Mouse (Mus musculus) heart, postnatal 36 days (tissue): ENCODE measurements around the gene Aldoart2. TPM values are rescaled to one million over a fixed set of nuclear protein-coding genes. Genes with fewer than 3 reads are reported as not detected.
"Not testable (repeated sequence)": the region's sequence is repeated elsewhere in the genome, so short reads cannot be mapped to it uniquely, and the experiment has no call there.

ENCODE experiments used
- DNase-seq, 2 experiments: peaks; one replicate each; pipeline ENCODE4 v3.0.0; 2021 to 2022
- intact Hi-C: fragments of 180-260 bp; cut with DNase I; formaldehyde crosslinking; loops from one replicate; pipeline ENCODE4 v1.15.1; 2025
- total RNA-seq, 2 experiments: library from RNA; stranded (reverse); gene quantifications; 2 replicates each; pipeline ENCODE4 v1.2.3; 2021

Gene Aldoart2
- not detected for total RNA-seq

DNA sequence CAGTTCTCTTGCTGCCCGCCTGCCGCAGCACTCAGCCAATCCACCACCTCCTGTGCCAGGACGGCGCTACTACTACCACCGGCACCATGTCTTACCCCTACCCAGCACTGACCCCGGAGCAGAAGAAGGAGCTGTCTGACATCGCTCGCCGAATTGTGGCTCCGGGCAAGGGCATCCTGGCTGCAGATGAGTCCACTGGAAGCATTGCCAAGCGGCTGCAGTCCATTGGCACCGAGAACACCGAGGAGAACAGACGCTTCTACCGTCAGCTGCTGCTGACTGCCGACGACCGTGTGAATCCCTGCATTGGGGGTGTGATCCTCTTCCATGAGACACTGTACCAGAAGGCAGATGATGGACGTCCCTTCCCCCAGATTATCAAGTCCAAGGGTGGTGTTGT lies at the start of gene Aldoart2:
TSS of gene Aldoart2 (plus strand) at position 34 of the 400 bp plus-strand sequence.
- no peak for DNase-seq
- intact Hi-C loops: no loop called here

DNA sequence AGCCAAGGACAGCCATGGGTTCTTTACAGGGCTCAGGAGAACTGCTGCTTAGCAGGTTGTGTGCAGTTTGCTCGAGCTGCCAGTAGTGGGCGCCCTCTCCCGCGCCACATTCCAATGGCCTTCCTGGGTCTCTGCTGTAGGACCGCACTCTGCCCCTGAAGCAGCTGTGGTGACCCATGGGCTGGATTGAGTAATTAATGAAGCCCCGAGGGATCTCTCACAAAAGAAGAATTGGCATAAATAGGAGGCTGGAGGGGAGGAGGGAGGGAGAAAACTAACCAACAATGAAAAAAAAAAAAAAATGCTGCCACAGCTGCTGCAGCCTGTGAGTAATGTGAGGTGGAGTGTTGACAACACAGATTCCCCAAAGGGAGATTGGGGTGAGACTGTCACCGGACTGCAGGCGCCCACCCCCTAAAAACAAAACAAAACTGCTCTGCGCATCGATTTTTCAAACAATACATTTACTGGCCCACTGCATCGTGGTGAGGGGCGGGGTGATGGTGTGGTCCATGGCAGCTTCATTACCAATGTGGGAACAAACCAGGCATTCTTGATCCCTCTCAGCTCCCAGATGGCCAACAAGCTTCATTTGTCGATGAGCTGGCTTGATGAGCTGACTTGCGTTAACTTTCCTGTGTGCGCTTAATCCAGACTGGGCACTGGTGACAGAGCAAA lies 46.8 kb upstream of the Aldoart2 start:
- intact Hi-C loops: no loop called here
- peak; percentile 37 to 58 for DNase-seq

DNA sequence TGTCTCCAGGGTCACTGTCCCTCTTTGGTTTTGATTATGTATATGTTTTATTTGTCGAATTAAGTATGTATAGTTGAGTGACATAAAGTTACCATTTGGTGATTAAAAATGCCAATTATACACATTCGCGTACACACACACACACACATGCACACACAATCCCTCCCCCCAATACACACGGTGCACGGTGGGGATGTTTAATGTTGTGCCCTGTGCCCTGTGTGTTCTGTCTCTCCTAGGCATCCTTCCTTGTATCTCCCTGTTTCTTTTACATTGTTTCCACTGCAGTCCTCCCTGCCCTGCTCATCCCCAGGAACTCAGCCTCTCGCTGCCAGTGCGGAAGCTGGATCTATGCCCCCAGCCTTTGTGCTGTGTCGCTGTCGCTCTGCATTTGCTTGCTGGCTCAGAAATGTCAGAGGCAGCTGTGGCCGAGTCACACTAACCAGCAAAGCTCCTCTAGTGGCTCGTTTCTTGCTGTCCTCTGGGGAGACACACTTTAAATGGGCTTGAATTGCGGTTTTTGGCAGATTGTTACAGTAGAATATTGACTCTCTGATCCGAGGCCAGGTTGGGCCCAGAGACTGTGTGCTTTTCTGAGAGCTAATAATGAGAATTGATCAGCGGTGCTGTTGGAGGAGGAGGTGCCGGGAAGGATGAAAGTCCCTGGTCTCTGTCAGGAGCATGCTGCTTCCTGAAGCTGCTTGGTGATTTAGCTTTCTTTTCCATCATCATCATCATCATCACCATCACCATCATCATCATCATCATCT lies 37.9 kb upstream of the Aldoart2 start:
- no peak for DNase-seq
- intact Hi-C loops: loop anchor here (10.0 kb wide), 1 partner anchor 198 kb away; no protein-coding TSS in a partner anchor

DNA sequence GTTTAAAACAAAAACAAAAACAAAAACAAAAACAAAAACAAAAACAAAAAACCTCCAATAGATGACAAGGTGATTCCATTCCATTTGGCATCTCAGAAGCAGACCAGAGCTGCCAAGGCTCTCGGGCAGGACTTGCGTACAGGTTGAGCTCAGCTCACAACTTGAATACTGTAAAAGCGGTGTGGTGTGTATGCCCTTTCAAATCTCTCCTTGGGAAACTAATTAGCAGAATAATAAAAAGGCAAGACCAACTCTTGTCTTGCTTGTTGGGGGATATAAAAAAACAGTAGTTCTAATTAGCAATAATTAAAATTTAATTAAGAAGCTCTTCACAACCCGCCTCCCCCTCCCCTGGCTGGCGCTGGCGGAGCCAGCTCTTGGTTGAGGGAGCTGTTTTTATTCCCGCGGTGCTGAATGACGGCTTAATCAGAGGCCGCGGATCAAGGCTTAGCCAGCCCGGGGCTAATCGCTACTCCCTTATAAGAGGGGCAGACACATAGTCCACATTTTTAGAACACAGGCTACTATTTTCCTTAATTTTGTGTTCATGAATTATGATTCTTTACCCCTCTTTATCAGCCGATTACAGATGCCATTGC lies 28.4 kb upstream of the Aldoart2 start:
- intact Hi-C loops: no loop called here
- DNase-seq: no peak

DNA sequence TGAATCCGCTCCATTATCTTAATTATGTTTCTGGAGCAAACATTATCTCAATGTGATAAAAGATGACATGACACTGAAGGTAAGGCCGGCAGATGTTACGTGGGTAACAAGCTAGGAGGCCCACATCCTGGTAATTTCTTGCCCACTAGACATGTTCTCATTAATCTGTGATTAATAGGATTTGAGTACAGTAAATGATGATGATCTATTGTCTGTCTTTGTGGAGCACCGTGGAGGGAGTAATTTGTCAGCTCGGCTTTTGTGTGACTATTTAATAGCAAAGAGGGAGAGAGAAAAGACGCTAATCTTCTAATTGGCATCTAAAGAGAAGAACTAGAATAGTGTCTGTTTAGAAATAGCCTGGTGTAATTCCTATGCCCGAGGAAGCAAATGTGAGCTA lies 27.3 kb upstream of the Aldoart2 start:
- intact Hi-C loops: no loop called here
- no peak for DNase-seq

DNA sequence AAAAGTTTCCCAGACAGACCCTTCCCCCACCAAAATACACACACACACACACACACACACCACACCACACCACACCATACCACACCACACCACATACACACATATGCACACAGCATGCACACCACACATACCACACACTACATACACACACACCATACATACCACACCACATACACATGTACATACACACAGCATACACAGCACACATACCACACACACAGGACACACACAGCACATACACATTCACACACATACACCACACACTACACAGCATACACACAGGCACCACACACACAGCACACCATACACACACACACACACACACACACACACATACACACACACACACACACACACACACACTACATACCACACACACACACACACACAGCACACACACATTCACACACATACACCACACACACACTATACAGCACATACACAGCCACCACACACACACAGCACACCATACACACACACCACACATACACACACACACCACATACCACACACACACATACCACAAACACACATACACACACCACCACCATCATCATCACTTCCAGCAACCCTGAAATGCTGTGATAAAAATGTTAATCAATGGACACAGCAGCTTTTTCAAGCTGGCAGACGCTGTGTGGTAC lies 26.6 kb upstream of the Aldoart2 start:
- intact Hi-C loops: no loop called here
- DNase-seq: no peak

DNA sequence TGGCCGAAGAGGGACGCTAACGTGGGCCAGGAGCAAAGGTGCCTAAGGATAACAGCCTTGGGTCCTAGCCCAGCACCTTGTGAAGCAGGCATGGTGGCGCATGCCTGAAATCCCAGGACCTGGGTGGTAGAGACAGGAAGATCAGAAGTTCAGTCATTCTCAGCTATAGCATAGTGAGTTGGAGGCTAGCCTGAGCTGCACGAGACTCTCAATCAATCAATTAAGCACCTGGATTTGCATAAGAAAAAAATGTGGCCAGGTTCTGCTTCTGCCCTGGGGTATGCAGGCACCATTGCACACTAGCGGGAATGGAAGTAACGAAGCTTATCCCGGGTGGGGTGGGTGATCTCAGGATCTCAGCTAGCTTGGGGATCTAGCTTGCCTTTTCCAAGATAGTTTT lies 25.9 kb upstream of the Aldoart2 start:
- DNase-seq: no peak
- intact Hi-C loops: no loop called here

DNA sequence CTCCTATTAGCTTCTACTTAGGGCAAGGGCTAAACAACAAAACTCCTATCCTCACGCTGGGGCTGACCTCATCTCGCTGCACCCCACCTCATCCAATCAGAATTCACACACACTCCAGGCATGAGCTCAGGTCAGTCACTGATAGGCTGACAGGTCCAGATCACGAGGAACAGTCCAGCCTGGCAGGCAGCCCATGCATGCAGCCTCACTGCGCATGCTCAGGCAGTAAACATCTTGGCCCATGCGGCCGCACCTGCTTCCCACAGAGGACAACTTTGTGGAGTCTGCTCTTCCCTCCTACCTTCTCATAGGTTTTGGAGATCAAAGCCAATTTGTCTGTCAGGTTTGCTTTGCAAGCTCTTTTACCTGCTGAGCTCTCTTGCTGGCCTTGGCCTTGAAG lies 10.1 kb upstream of the Aldoart2 start:
- DNase-seq, intact Hi-C loops: not testable (repeated sequence)

DNA sequence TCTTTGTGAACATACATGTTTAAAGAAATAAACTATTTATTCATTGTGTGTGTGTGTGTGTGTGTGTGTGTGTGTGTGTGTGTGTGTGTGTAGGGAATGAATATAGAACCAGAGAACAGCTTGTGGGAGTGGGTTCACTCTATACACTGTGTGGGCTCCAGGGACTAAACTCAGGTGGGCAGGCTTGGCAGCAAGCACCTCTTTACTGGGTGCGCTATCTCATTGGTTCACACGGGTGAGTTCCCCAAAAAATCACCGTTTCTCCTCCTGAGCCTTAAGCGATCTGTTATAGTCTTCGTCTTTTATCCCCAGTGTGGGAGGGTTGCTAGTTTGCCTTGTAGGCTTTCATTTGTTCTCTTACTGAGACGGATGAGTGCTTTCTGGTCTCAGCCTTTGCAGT lies 7.2 kb upstream of the Aldoart2 start:
- intact Hi-C loops: no loop called here
- no peak for DNase-seq

DNA sequence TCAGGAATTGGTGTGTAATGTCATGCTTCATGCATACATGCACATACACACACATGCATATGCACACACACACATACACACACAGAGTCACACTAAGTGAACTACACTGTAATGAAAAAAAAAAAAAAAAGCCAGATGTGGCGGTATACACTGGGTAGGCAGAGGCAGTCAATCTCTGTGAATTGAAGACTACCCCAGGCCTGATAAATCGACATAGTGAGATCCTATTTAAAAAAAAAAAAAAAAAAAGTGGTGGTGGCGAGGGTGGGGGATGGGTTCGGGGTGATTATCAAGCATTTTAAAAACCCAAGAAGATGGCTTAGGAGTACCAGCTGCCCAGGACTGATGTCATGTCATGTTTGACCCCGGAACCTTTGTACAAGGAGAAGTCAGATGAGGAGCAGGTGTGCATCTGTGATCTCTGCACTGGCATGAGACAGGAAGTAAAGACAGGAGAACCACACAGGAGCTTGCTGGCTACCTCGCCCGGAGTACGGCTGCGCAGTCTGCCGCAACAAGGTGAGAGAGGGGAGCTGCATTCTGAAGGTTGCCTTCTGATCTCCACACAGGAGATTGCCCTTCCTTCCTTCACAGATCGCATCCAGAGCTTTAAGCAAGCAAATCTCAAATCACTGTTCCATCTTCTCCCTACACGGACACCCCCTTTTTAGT lies 5.7 kb upstream of the Aldoart2 start:
- no peak for DNase-seq
- intact Hi-C loops: no loop called here

DNA sequence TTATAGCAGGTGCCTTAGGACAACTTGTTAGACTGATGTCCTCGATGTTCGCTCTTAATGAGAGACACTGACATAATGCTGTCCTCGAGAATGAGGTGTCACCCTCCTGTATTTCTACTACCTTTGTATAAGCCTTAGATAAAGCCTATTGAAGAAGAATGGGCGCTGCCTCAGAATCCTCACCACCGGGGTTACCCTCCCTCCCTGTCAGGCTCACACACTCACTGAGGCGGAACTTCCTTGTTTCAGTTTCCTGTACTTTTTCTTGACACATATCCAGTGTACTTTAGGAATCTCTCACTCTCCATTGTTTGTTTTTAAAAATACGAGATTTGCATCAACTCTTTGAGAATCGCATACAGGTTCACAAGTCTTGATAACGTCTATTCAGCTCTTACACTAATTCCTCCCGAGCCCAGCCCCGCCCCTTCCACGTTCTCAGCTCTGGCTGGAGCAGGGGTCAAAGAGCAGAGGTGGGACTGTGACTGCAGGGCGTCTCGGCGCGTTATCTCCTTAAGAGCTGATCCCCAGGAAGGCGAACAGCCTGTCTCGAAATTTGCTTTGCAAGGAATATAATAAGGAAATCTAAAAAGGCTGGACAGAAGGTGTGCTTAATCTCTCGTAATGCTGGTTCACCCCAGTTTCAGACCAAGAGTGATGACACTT lies 4.9 kb upstream of the Aldoart2 start:
- intact Hi-C loops: no loop called here
- DNase-seq: peak; percentile 6 to 12

DNA sequence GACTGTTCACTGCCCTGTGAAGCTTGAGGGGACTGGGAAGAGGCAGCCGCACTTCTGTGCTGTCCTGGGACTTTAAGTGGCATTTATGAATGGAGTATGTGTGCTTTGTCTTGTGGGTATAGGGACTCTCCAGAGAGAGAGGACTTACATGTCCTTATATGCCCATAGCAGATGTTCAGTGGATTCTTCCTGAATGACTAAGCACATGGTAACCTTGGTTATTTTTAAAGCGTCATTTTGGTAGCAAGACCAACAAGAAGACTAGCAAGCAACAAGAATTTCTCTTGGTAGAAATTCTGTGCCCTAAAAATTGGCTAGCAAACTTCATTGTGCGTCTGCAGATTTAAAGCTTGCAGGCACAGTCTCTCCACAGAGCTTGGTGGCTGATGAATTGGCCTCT lies 1.3 kb upstream of the Aldoart2 start:
- no peak for DNase-seq
- intact Hi-C loops: no loop called here

DNA sequence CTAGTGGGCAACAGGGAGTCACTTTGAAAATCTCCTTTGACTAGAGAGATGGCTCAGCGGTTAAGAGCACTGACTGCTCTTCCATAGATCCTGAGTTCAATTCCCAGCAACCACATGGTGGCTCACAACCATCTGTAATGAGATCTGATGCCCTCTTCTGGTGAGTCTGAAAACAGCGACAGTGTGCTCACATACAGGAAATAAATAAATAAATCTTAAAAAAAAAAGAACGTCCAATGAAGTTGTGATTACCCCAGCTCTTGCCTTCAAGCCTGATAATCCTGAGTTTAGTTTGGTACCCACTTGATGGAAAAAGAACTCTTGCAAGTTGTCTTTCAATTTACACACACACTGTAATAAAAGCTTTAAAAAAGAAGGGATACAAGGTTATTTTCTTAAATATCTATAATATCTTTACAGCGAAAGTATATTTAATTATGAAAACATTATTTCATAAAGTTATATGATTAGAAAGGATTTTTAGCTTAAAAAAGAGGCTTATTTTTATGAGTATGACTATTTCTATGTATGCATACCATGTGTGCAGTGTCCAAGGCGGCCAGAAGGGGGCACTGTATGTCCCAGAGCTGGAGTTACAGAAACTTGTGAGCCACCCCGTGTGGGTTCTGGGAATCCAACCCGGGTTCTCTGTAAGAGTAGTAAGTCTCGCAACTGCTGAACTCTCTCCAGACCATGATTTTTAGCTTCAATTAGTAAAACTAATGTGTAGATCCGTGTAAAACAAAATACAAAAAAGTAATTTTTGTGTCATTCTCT lies 664 bp upstream of the Aldoart2 start:
- intact Hi-C loops: no loop called here
- DNase-seq: no peak

DNA sequence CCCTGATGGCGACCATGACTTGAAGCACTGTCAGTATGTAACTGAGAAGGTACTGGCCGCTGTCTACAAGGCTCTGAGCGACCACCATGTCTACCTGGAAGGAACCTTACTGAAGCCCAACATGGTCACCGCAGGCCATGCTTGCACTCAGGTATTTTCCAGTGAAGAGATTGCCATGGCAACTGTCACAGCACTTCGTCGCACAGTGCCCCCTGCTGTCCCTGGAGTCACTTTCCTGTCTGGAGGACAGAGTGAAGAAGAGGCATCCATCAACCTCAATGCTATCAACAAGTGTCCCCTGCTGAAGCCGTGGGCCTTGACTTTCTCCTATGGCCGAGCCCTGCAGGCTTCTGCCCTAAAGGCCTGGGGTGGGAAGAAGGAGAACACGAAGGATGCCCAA lies 828 bp downstream of the Aldoart2 start:
- intact Hi-C loops: no loop called here
- DNase-seq: no peak

DNA sequence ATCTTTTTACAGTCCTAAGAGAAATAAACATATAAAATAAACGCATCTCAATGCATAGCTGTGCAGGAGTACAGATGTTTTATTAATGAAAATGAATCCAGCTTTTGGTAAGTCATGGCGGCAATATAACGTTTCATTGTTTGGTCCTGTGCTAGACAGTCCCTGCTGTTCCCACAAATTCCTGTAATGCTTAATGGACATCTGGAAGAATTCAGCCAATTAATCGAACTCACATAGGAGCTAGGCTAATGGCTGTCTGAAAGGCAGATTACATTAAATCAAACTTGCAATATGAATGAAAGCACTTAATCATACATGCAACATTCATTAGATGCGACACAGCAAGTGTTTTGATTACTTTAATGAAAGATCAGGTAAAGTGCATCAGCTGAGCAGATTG lies 1.8 kb downstream of the Aldoart2 start:
- intact Hi-C loops: no loop called here

DNA sequence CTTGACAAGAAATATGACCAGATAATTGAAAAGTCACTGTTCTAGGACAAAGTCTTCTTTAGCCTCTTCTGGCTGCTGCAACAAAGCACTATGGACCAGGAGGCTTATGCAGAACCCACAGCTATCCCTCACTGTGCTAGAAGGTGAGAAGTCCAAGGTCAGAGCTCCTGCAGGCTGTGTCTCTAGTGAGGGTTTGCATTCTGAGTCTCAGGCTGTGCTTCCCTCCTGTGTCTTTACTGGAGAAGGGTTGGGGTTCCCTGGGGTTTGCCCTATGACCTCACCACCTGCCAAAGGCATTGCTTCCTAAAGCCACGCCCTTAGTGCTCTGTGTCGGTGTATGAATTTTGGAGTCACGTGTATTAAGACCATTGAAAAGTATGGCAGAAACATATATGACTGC lies 3.4 kb downstream of the Aldoart2 start:
- no peak for DNase-seq
- intact Hi-C loops: no loop called here

More for the DNA sequence above, 1.8 kb downstream of the Aldoart2 start:
- no peak for DNase-seq

DNA sequence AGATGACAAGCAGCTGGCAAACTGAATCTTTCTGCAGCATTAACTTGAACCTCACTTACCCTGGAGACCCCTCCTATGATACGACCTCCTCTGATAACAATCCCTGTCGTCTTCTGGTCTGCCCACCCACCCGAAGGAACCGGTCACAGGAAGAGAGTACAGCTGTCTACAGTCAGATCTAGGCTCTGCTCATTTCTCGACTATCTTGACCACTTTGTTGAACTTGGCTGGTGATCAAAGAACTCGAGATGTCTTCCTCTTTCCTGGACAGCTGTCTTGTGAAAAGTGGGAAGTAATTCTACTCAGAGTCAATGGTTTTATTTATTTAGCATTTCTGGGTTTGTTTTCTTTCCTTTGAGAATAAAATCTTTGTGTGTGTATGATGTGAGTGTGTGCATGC lies 4.6 kb downstream of the Aldoart2 start:
- intact Hi-C loops: no loop called here
- DNase-seq: no peak

DNA sequence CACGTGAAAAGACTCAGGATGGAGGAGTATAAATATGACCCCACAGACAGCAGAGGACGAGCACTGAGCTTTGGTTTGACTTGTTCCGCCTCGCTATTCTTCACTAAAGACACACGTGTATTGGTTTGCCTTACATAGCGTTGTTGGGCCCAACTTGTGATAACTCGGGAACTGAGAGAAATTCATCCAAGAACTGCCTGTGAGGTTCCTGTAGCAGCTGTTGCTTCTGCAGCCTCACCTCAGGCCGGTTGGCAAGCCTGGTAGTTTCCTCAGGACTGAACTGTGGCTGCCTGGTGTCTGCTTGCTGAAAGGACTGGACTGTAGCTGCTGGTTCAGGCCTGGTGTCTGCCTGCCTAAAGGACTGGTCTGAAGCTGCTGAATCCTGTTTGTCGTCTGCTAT lies 5.6 kb downstream of the Aldoart2 start:
- intact Hi-C loops: no loop called here
- no peak for DNase-seq

DNA sequence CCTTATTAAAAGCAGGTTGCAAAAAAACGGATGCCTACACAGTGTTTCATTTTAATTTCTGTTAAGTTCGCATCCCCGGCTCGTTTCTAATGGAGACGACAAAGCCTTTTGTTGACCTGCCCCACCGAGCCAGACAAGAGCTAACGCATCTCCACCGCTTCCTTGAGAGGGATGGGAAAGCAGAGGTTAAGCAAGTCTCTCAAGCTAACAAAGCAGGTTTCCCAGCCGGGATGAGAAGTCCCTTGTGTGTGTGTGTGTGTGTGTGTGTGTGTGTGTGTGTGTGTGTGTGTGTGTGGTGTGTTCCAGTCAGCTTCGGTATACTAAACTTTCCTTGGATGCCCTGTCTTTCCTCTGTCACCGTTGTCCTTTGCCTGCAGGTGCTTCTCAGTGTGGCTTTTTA lies 6.1 kb downstream of the Aldoart2 start:
- no peak for DNase-seq
- intact Hi-C loops: no loop called here

DNA sequence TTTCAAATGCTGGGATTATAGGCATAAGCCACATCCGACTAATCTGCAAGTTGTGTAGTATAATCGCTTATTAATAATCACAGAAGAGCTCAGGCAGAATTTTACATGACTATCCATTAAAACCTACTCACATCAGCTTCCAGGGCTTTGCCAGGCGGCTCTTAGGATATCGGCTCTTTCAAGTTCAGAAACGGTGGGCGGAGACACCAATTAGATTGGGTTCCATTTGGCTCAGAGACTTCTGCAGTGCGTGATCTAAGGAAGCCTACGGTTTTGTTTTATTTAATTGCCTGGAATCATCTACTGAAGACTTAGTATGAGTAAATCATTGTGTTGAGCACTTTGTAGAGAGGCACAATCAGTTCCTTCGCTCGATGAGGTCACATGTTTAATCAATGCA lies 6.6 kb downstream of the Aldoart2 start:
- DNase-seq: no peak
- intact Hi-C loops: no loop called here
